Mouse (Mus musculus): ENCODE results near the gene Sypl2.

The Sypl2 gene

GRCm38 (mm10) chr3:108206731-108207375 lies 19.6 kb downstream of the Sypl2 start:
- no peak for DNase-seq (ENCODE audit: extremely low read depth, low read depth, low spot score)

- DNase-seq (ENCODE audit: extremely low read depth, low read depth, low spot score) = no peak
Observed at GRCm38 (mm10) chr3:108205601-108206000, 20.8 kb downstream of the Sypl2 start.

GRCm38 (mm10) chr3:108204470-108204869 lies 22.0 kb downstream of the Sypl2 start:
- DNase-seq (ENCODE audit: extremely low read depth, low read depth, low spot score) = no peak

- DNase-seq (ENCODE audit: extremely low read depth, low read depth, low spot score) = no peak
Observed at GRCm38 (mm10) chr3:108203621-108204325, 22.7 kb downstream of the Sypl2 start.

- no peak for DNase-seq (ENCODE audit: extremely low read depth, low read depth, low spot score)
Observed at GRCm38 (mm10) chr3:108203212-108203611, 23.2 kb downstream of the Sypl2 start.

GRCm38 (mm10) chr3:108202506-108202905 lies 23.9 kb downstream of the Sypl2 start:
- no peak for DNase-seq (ENCODE audit: extremely low read depth, low read depth, low spot score)

GRCm38 (mm10) chr3:108200329-108201323 lies 25.8 kb downstream of the Sypl2 start, which contains the start of gene Cyb561d1:
TSS of gene Cyb561d1 (minus strand) at chr3:108201212.
- no peak for DNase-seq (ENCODE audit: extremely low read depth, low read depth, low spot score)

- DNase-seq (ENCODE audit: extremely low read depth, low read depth, low spot score) = no peak
Observed at GRCm38 (mm10) chr3:108199231-108199630, 27.2 kb downstream of the Sypl2 start.

GRCm38 (mm10) chr3:108197066-108197497 lies 29.4 kb downstream of the Sypl2 start:
- no peak for DNase-seq (ENCODE audit: extremely low read depth, low read depth, low spot score)

GRCm38 (mm10) chr3:108195941-108196590 lies 30.4 kb downstream of the Sypl2 start:
- no peak for DNase-seq (ENCODE audit: extremely low read depth, low read depth, low spot score)

- no peak for DNase-seq (ENCODE audit: extremely low read depth, low read depth, low spot score)
Observed at GRCm38 (mm10) chr3:108195287-108195686, 31.2 kb downstream of the Sypl2 start.

- no peak for DNase-seq (ENCODE audit: extremely low read depth, low read depth, low spot score)
Observed at GRCm38 (mm10) chr3:108193686-108194085, 32.8 kb downstream of the Sypl2 start.

GRCm38 (mm10) chr3:108189897-108190296 lies 36.6 kb downstream of the Sypl2 start:
- DNase-seq (ENCODE audit: extremely low read depth, low read depth, low spot score) = no peak

GRCm38 (mm10) chr3:108188716-108189490 lies 37.5 kb downstream of the Sypl2 start:
- no peak for DNase-seq (ENCODE audit: extremely low read depth, low read depth, low spot score)

- no peak for DNase-seq (ENCODE audit: extremely low read depth, low read depth, low spot score)
Observed at GRCm38 (mm10) chr3:108187111-108187795, 39.2 kb downstream of the Sypl2 start.

- no peak for DNase-seq (ENCODE audit: extremely low read depth, low read depth, low spot score)
Observed at GRCm38 (mm10) chr3:108186098-108187047, 40.1 kb downstream of the Sypl2 start, which contains the start of gene Amigo1. TSS of gene Amigo1 (plus strand) at chr3:108186335.

- no peak for DNase-seq (ENCODE audit: extremely low read depth, low read depth, low spot score)
Observed at GRCm38 (mm10) chr3:108185460-108186097, 40.9 kb downstream of the Sypl2 start.

- no peak for DNase-seq (ENCODE audit: extremely low read depth, low read depth, low spot score)
Observed at GRCm38 (mm10) chr3:108184742-108185141, 41.7 kb downstream of the Sypl2 start.

All from fat pad, adult 2 months (tissue).